8 mouse cellular contexts compared by ENCODE assay signal in genomic region chr17:35866281-35866831, GRCm38 (mm10). TPM values are rescaled to one million over a fixed set of nuclear protein-coding genes. Genes with fewer than 3 reads are reported as not detected.
DNase-seq lines count a peak whose midpoint lies in the region; ATAC-seq and TF ChIP-seq lines count a peak whose summit lies in the region.

No protein-coding gene starts in this region.

- peaks cover 7% of the 10 kb centered on the region for H3K36me3 ChIP-seq in intestine, embryonic 14.5 days (ENCODE audit: control insufficient read depth, insufficient read depth, low read length)
- peaks cover 4% of the 10 kb centered on the region for H3K36me3 ChIP-seq in lung, embryonic 15.5 days

- DNase-seq in layer of hippocampus, adult 2 months (ENCODE audit: low spot score in 2 of 2) = no peak
- DNase-seq in layer of hippocampus, adult 18-20 months (ENCODE audit: low spot score in 2 of 2) = no peak
- DNase-seq in adrenal gland, postnatal 10 days = peak; percentile 81
- peak; percentile 85 for DNase-seq in gastrocnemius, adult 2 months
- peak; percentile 87 for DNase-seq in intestine, embryonic 14.5 days (ENCODE audit: low spot score)
- peak; percentile 52 for DNase-seq in right cerebral cortex, postnatal 25 days

- intact Hi-C loops in gastrocnemius, adult 2 months (cut with DNase I) = no loop called here

- WGBS in intestine, embryonic 14.5 days = under 1% methylated on average over 38 of the region's 38 CpGs
- WGBS in lung, embryonic 15.5 days = under 1% methylated on average over 38 of the region's 38 CpGs

- no peaks in the 10 kb centered on the region for H3K27me3 ChIP-seq in intestine, embryonic 14.5 days (replicated peaks; ENCODE audit: control insufficient read depth, insufficient read depth, low read length)
- H3K27me3 ChIP-seq in lung, embryonic 15.5 days = no peaks in the 10 kb centered on the region

- H3K4me3 ChIP-seq in layer of hippocampus, adult 2 months = peak overlapping the region; percentile 73
- peak overlapping the region; percentile 78 for H3K4me3 ChIP-seq in gastrocnemius, adult 2 months
- peak overlapping the region; percentile 68 for H3K4me3 ChIP-seq in intestine, embryonic 14.5 days (ENCODE audit: low read depth, low read length)
- H3K4me3 ChIP-seq in lung, embryonic 15.5 days = peak overlapping the region; percentile 73

- peak overlapping the region; percentile 92 for H3K4me2 ChIP-seq in intestine, embryonic 14.5 days (ENCODE audit: low read length)
- peak overlapping the region; percentile 90 for H3K4me2 ChIP-seq in lung, embryonic 15.5 days

- 0 out of 2 replicates have a peak, but pooled peaks cover 3% of the 10 kb centered on the region for H3K9me3 ChIP-seq in intestine, embryonic 14.5 days (ENCODE audit: control insufficient read depth, low read length)
- no peaks in the 10 kb centered on the region for H3K9me3 ChIP-seq in lung, embryonic 15.5 days

- ATAC-seq in intestine, embryonic 14.5 days (replicated peaks; ENCODE audit: low FRiP score, low TSS enrichment, low read depth) = peak; percentile 39
- peak; percentile 66 for ATAC-seq in lung, embryonic 15.5 days (ENCODE audit: borderline replicate concordance, extremely low read depth, low FRiP score, low TSS enrichment)
- no peak for ATAC-seq in monocyte, adult 5-6 weeks (replicated peaks; ENCODE audit: insufficient number of reproducible peaks, low FRiP score, low TSS enrichment, poor library complexity, severe bottlenecking)

- peak overlapping the region; percentile 62 for H3K9ac ChIP-seq in intestine, embryonic 14.5 days (ENCODE audit: low read length)
- peak overlapping the region; percentile 79 for H3K9ac ChIP-seq in lung, embryonic 15.5 days

- no peak for TF ChIP-seq CTCF in layer of hippocampus, adult 2 months (conservative IDR thresholded peaks at IDR 0.05)
- TF ChIP-seq CTCF in gastrocnemius, adult 2 months (IDR thresholded peaks at IDR 0.05) = no peak

- H3K27ac ChIP-seq in layer of hippocampus, adult 2 months = peak overlapping the region; percentile 88
- peak overlapping the region; percentile 96 for H3K27ac ChIP-seq in gastrocnemius, adult 2 months
- H3K27ac ChIP-seq in intestine, embryonic 14.5 days (ENCODE audit: low read depth) = peak overlapping the region; percentile 96
- H3K27ac ChIP-seq in lung, embryonic 15.5 days = peak overlapping the region; percentile 99

- H3K4me1 ChIP-seq in intestine, embryonic 14.5 days (replicated peaks; ENCODE audit: control insufficient read depth, insufficient read depth, low read length) = peaks cover 50% of the 10 kb centered on the region
- peaks cover 47% of the 10 kb centered on the region for H3K4me1 ChIP-seq in lung, embryonic 15.5 days

RNA-seq across cellular contexts. Expression of gene Ppp1r18, which starts 1.0 kb away (rescaled TPM):
- 1 to 10 TPM; 8.7 to 9.8 TPM for total RNA-seq in layer of hippocampus, adult 2 months (2021)
- 1 to 10 TPM; 7.1 to 7.6 TPM for total RNA-seq in layer of hippocampus, adult 18-20 months (2021)
- total RNA-seq in adrenal gland, postnatal 10 days (2021) = 10 to 100 TPM; 35.4 to 35.6 TPM
- 1 to 10 TPM; 3.9 to 7.9 TPM for total RNA-seq in gastrocnemius, adult 2 months (2021)
- 21.2 and 23.2 TPM in 2 replicates for polyA plus RNA-seq in intestine, embryonic 14.5 days (2014; fragmentation: Nextera tagmentation; extraction: Ambion mirVana)
- polyA plus RNA-seq in lung, embryonic 15.5 days (2015; fragmentation: Nextera tagmentation; extraction: Ambion mirVana) = 21.3 and 23.4 TPM in 2 replicates
- 65.6 to 113 TPM (median 72.3 TPM) in 3 replicates for total RNA-seq in monocyte, adult 5-6 weeks (2017)

RNA-seq across cellular contexts. Expression of gene Nrm, which starts 5.2 kb away (rescaled TPM):
- total RNA-seq in layer of hippocampus, adult 2 months (2021) = 1 to 10 TPM; 1.7 to 1.8 TPM
- total RNA-seq in layer of hippocampus, adult 18-20 months (2021) = 1 to 10 TPM; 1.6 to 1.9 TPM
- total RNA-seq in adrenal gland, postnatal 10 days (2021) = 10 to 100 TPM; 12.7 to 18.3 TPM
- total RNA-seq in gastrocnemius, adult 2 months (2021) = under 1 TPM; 0.82 to 0.86 TPM
- polyA plus RNA-seq in intestine, embryonic 14.5 days (2014; fragmentation: Nextera tagmentation; extraction: Ambion mirVana) = 62.6 and 69.3 TPM in 2 replicates
- 71.0 and 73.3 TPM in 2 replicates for polyA plus RNA-seq in lung, embryonic 15.5 days (2015; fragmentation: Nextera tagmentation; extraction: Ambion mirVana)
- 18.1 to 25.9 TPM (median 25.6 TPM) in 3 replicates for total RNA-seq in monocyte, adult 5-6 weeks (2017)

RNA-seq across cellular contexts. Expression of gene Dhx16, which starts 13.3 kb away (rescaled TPM):
- 10 to 100 TPM; 28.1 to 31.3 TPM for total RNA-seq in layer of hippocampus, adult 2 months (2021)
- 10 to 100 TPM; 25.0 to 30.2 TPM for total RNA-seq in layer of hippocampus, adult 18-20 months (2021)
- total RNA-seq in adrenal gland, postnatal 10 days (2021) = 10 to 100 TPM; 36.8 to 38.0 TPM
- 10 to 100 TPM; 13.2 to 16.2 TPM for total RNA-seq in gastrocnemius, adult 2 months (2021)
- 37.2 and 46.1 TPM in 2 replicates for polyA plus RNA-seq in intestine, embryonic 14.5 days (2014; fragmentation: Nextera tagmentation; extraction: Ambion mirVana)
- 42.0 and 42.1 TPM in 2 replicates for polyA plus RNA-seq in lung, embryonic 15.5 days (2015; fragmentation: Nextera tagmentation; extraction: Ambion mirVana)
- total RNA-seq in monocyte, adult 5-6 weeks (2017) = 67.7 to 106 TPM (median 105 TPM) in 3 replicates

RNA-seq across cellular contexts. Expression of gene Mdc1, which starts 25.0 kb away (rescaled TPM):
- total RNA-seq in layer of hippocampus, adult 2 months (2021) = 10 to 100 TPM; 16.9 to 18.4 TPM
- total RNA-seq in layer of hippocampus, adult 18-20 months (2021) = 10 to 100 TPM; 17.2 to 18.5 TPM
- 10 to 100 TPM; 21.9 to 27.1 TPM for total RNA-seq in adrenal gland, postnatal 10 days (2021)
- 1 to 10 TPM; 3.6 to 4.4 TPM for total RNA-seq in gastrocnemius, adult 2 months (2021)
- polyA plus RNA-seq in intestine, embryonic 14.5 days (2014; fragmentation: Nextera tagmentation; extraction: Ambion mirVana) = 16.6 and 17.8 TPM in 2 replicates
- 24.1 and 24.7 TPM in 2 replicates for polyA plus RNA-seq in lung, embryonic 15.5 days (2015; fragmentation: Nextera tagmentation; extraction: Ambion mirVana)
- total RNA-seq in monocyte, adult 5-6 weeks (2017) = 10.9 to 26.0 TPM (median 11.1 TPM) in 3 replicates

RNA-seq across cellular contexts. Expression of gene Tubb5, which starts 28.2 kb away (rescaled TPM):
- total RNA-seq in layer of hippocampus, adult 2 months (2021) = 100 to 1,000 TPM; 355 to 363 TPM
- total RNA-seq in layer of hippocampus, adult 18-20 months (2021) = 100 to 1,000 TPM; 326 to 341 TPM
- total RNA-seq in adrenal gland, postnatal 10 days (2021) = 100 to 1,000 TPM; 351 to 404 TPM
- total RNA-seq in gastrocnemius, adult 2 months (2021) = 10 to 100 TPM; 29.7 to 40.0 TPM
- polyA plus RNA-seq in intestine, embryonic 14.5 days (2014; fragmentation: Nextera tagmentation; extraction: Ambion mirVana) = 923 and 1,006 TPM in 2 replicates
- polyA plus RNA-seq in lung, embryonic 15.5 days (2015; fragmentation: Nextera tagmentation; extraction: Ambion mirVana) = 1,042 and 1,079 TPM in 2 replicates
- total RNA-seq in monocyte, adult 5-6 weeks (2017) = 138 to 179 TPM (median 139 TPM) in 3 replicates

Comparison
In these comparisons a context has a peak if more than half of its experiments do, and no peak if none do; other contexts are left out.
1. DNase-seq: peak in adrenal gland, postnatal 10 days (single experiment), gastrocnemius, adult 2 months (single experiment), intestine, embryonic 14.5 days (single experiment) and right cerebral cortex, postnatal 25 days (single experiment); none in layer of hippocampus, adult 2 months (0 of 2) and layer of hippocampus, adult 18-20 months (0 of 2).
2. Peak in every context shown above with its lines, with median percentiles within 50 percentile points of each other: H3K27ac ChIP-seq and H3K4me3 ChIP-seq.